Mouse (Mus musculus): ENCODE data around the gene Prkn. TPM values are rescaled to one million over a fixed set of nuclear protein-coding genes. Genes with fewer than 3 reads are reported as not detected.

Prkn gene
- total RNA-seq, 1 experiment: 1.7 TPM

DNA sequence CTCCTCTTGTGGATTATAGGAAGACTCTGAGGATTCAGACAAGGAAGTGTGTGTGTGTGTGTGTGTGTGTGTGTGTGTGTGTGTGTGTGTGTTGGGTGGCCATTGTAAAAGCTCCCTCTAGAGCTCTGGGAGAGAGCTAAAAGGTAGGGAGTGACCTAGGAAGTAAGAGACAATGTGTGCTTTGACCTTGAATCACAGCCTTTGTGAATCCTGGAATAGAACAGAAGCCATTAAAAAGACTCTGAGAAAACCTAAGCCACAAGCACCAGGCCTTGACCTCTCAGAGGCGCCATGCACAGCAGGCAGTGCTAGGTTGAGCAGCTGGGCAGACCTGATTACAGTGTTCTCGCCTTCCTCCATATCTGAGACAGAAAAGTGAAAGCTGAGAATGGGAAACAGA is 1236.6 kb downstream of the Prkn start:
- H3K4me1 ChIP-seq (ENCODE audit: control insufficient read depth in 2 of 2, insufficient read depth in 2 of 2, low read length in 2 of 2, poor library complexity in 1 of 2): peaks cover 0 to 3% of the 10 kb centered on the region in 2 experiments; a peak in 1 of 4 replicates
- H3K9ac ChIP-seq (ENCODE audit: insufficient read depth, low read depth, low read length, poor library complexity, severe bottlenecking): no peak overlapping the region
- H3K4me3 ChIP-seq (ENCODE audit: insufficient read depth in 1 of 2, low read depth in 1 of 2, low read length in 2 of 2, poor library complexity in 1 of 2, severe bottlenecking in 1 of 2): no peak overlapping the region
- no peaks in the 10 kb centered on the region for H3K36me3 ChIP-seq (ENCODE audit: control insufficient read depth, insufficient read depth, low read length, poor library complexity, severe bottlenecking)
- in situ Hi-C loops (cut with MboI; ENCODE audit: low sequenced_read_pairs in 2 of 2, unreplicated experiment in 2 of 2): no loop called here
- H3K9me3 ChIP-seq (ENCODE audit: control insufficient read depth, insufficient read depth, low read depth, low read length): no peaks in the 10 kb centered on the region
- no peak overlapping the region for H3K27ac ChIP-seq (ENCODE audit: insufficient read depth, low read depth, low read length, poor library complexity, severe bottlenecking)
- no peak for TF ChIP-seq MAFK (IDR thresholded peaks at IDR 0.05; ENCODE audit: insufficient read depth, low read depth, low read length)
- no peak for TF ChIP-seq HCFC1 (IDR thresholded peaks at IDR 0.05; ENCODE audit: borderline replicate concordance, insufficient read depth, low read length)
- TF ChIP-seq ZNF384 (IDR thresholded peaks at IDR 0.05; ENCODE audit: low read depth, low read length): no peak
- TF ChIP-seq ZC3H11A (IDR thresholded peaks at IDR 0.05; ENCODE audit: borderline replicate concordance, low read depth, low read length): no peak
- no peak for TF ChIP-seq CHD2 (IDR thresholded peaks at IDR 0.05; ENCODE audit: low read depth, low read length)
- peak; percentile 6 for DNase-seq (ENCODE audit: low read depth, low spot score)

DNA sequence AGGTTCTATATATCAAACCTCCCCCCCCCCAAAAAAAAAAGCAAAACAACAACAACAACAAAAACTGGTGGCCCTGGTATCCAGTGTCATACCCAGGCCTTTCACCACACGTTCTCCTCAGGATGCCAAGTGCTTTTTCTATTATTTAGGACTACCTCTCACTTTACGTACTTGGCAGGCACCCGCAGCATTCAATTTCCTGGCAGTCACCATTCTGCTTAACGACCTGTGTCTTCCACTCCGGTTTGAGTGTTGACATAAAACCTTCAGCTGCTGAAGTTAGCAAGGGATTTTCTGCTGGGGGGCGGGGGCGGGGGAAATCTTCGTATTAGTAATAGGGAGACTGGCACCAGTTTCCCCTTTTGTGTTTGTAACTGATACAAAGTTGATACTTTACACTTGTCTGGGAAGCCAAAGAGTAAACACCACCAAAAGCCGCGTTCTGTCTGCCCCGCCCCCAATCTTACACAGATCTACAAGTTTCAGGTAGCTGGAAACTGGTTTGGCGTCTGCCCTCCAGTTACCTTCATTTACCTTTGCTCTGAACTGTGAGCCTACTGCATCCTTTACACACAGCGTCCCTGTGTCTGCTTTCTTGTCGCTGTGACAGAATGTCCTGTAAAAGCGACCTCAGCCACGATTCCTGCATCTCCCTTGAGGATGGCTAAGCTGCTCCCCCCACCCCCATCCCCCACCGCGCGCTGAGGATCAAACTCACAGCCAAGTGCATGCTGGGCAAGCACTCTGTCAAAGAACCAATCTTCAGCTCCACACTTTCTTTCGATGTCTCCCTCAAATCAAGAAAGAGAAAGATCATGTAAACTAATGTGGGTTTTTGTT is 1240.7 kb downstream of the Prkn start:
- DNase-seq (ENCODE audit: low read depth, low spot score): no peak
- peaks cover 0 to 3% of the 10 kb centered on the region in 2 experiments; a peak in 1 of 4 replicates for H3K4me1 ChIP-seq (ENCODE audit: control insufficient read depth in 2 of 2, insufficient read depth in 2 of 2, low read length in 2 of 2, poor library complexity in 1 of 2)
- no peaks in the 10 kb centered on the region for H3K36me3 ChIP-seq (ENCODE audit: control insufficient read depth, insufficient read depth, low read length, poor library complexity, severe bottlenecking)

DNA sequence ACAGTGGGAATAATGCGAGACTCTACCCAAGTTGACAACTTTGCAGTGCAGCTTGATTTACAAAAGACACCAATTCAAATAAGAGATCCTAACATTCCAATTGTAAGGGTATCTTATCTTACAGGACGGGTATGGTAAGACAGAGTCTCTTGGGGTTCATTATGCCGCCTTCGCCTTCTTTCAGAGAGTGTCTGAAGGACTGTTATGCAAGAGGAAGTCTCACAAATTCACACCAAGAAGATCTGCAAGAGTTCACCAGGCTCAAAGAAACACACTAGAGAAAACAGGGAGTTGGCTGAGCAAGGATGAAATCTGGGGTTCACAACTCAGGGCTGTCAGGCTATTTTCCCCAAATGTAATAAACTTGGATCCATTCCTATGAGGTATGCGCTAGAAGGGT is 1242.0 kb downstream of the Prkn start:
- Histone ChIP-seq H3K27ac (ENCODE audit: insufficient read depth, low read depth, low read length, poor library complexity, severe bottlenecking) (no peak overlapping the region), H3K9me3 (ENCODE audit: control insufficient read depth, insufficient read depth, low read depth, low read length) (no peaks in the 10 kb centered on the region), H3K4me3 (ENCODE audit: insufficient read depth in 1 of 2, low read depth in 1 of 2, low read length in 2 of 2, poor library complexity in 1 of 2, severe bottlenecking in 1 of 2) (no peak overlapping the region), H3K9ac (ENCODE audit: insufficient read depth, low read depth, low read length, poor library complexity, severe bottlenecking) (no peak overlapping the region), H3K36me3 (ENCODE audit: control insufficient read depth, insufficient read depth, low read length, poor library complexity, severe bottlenecking) (no peaks in the 10 kb centered on the region), H3K4me1 (ENCODE audit: control insufficient read depth in 2 of 2, insufficient read depth in 2 of 2, low read length in 2 of 2, poor library complexity in 1 of 2) (peaks cover 0 to 3% of the 10 kb centered on the region in 2 experiments; a peak in 1 of 4 replicates)
- in situ Hi-C loops (cut with MboI; ENCODE audit: low sequenced_read_pairs in 2 of 2, unreplicated experiment in 2 of 2): no loop called here
- TF ChIP-seq ZC3H11A (IDR thresholded peaks at IDR 0.05; ENCODE audit: borderline replicate concordance, low read depth, low read length) (no peak), CHD2 (IDR thresholded peaks at IDR 0.05; ENCODE audit: low read depth, low read length) (no peak), HCFC1 (IDR thresholded peaks at IDR 0.05; ENCODE audit: borderline replicate concordance, insufficient read depth, low read length) (no peak), MAFK (IDR thresholded peaks at IDR 0.05; ENCODE audit: insufficient read depth, low read depth, low read length) (no peak), ZNF384 (IDR thresholded peaks at IDR 0.05; ENCODE audit: low read depth, low read length) (no peak)
- DNase-seq (ENCODE audit: low read depth, low spot score): no peak

More for the DNA sequence above, 1240.7 kb downstream of the Prkn start:
- TF ChIP-seq ZC3H11A (IDR thresholded peaks at IDR 0.05; ENCODE audit: borderline replicate concordance, low read depth, low read length) (no peak), HCFC1 (IDR thresholded peaks at IDR 0.05; ENCODE audit: borderline replicate concordance, insufficient read depth, low read length) (no peak)
- Histone ChIP-seq H3K9ac (ENCODE audit: insufficient read depth, low read depth, low read length, poor library complexity, severe bottlenecking) (no peak overlapping the region), H3K9me3 (ENCODE audit: control insufficient read depth, insufficient read depth, low read depth, low read length) (no peaks in the 10 kb centered on the region), H3K4me3 (ENCODE audit: insufficient read depth in 1 of 2, low read depth in 1 of 2, low read length in 2 of 2, poor library complexity in 1 of 2, severe bottlenecking in 1 of 2) (no peak overlapping the region), H3K27ac (ENCODE audit: insufficient read depth, low read depth, low read length, poor library complexity, severe bottlenecking) (no peak overlapping the region)
- in situ Hi-C loops (cut with MboI; ENCODE audit: low sequenced_read_pairs in 2 of 2, unreplicated experiment in 2 of 2): no loop called here

DNA sequence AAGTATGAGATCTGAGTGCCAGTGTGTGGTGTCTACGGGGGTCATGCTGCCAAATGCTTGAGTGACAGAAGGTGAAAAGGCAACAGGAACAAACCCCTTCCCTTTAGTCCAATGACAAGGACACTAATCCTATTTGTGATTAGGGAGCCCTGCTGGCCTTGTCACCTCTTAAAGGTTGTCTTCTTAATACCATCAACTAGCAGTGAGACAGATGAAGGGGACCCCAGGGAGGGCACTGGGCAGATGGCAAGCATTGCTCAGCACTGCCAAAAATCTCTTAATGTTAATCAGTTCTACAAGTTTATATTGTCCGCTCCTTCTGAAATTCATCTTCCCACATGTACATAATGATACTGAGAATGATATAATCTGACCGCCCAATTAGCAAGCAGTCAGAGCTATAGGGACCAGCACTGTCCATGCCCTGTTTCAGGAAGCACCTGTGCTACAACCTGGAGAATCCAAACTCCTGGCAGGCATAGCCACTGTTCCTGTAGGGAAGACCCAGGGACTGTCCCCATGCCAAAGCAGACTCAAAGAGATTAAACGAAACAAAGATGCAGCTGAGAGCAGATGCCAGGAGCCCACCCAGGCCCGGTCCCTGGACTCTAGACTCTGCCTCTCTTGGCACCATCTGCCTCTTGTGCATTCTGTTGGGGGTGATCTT is 1250.2 kb downstream of the Prkn start:
- H3K4me3 ChIP-seq (ENCODE audit: insufficient read depth in 1 of 2, low read depth in 1 of 2, low read length in 2 of 2, poor library complexity in 1 of 2, severe bottlenecking in 1 of 2): no peak overlapping the region
- no peak overlapping the region for H3K9ac ChIP-seq (ENCODE audit: insufficient read depth, low read depth, low read length, poor library complexity, severe bottlenecking)
- no peak for TF ChIP-seq ZNF384 (IDR thresholded peaks at IDR 0.05; ENCODE audit: low read depth, low read length)
- TF ChIP-seq MAFK (IDR thresholded peaks at IDR 0.05; ENCODE audit: insufficient read depth, low read depth, low read length): no peak
- no peak for TF ChIP-seq CHD2 (IDR thresholded peaks at IDR 0.05; ENCODE audit: low read depth, low read length)
- TF ChIP-seq ZC3H11A (IDR thresholded peaks at IDR 0.05; ENCODE audit: borderline replicate concordance, low read depth, low read length): no peak
- in situ Hi-C loops (cut with MboI; ENCODE audit: low sequenced_read_pairs in 2 of 2, unreplicated experiment in 2 of 2): no loop called here
- peaks cover 5% of the 10 kb centered on the region; the same call in 1 of the 2 replicates for H3K9me3 ChIP-seq (ENCODE audit: control insufficient read depth, insufficient read depth, low read depth, low read length)
- no peaks in the 10 kb centered on the region for H3K36me3 ChIP-seq (ENCODE audit: control insufficient read depth, insufficient read depth, low read length, poor library complexity, severe bottlenecking)
- DNase-seq (ENCODE audit: low read depth, low spot score): no peak
- H3K4me1 ChIP-seq (ENCODE audit: control insufficient read depth in 2 of 2, insufficient read depth in 2 of 2, low read length in 2 of 2, poor library complexity in 1 of 2): no peaks in the 10 kb centered on the region
- H3K27ac ChIP-seq (ENCODE audit: insufficient read depth, low read depth, low read length, poor library complexity, severe bottlenecking): no peak overlapping the region
